Mouse (Mus musculus) kidney, embryonic 14.5 days (tissue): ENCODE measurements around the gene Cldn14. TPM values are rescaled to one million over a fixed set of nuclear protein-coding genes. Genes with fewer than 3 reads are reported as not detected.
A peak's percentile ranks its signal among the peaks of the same experiment; 100 is the strongest.
"Not testable (repeated sequence)": the region's sequence is repeated elsewhere in the genome, so short reads cannot be mapped to it uniquely, and the experiment has no call there.

Experiments used
- ATAC-seq: fragments of 200-750 bp; cut with Nextera tagmentation; 2 replicates; pipeline ENCODE4 v1.8.0; 2017; ENCODE audit warnings: moderate number of reproducible peaks, mild to moderate bottlenecking, moderate TSS enrichment, moderate library complexity; ENCODE audit not compliant: low FRiP score, low TSS enrichment
- H3K27ac ChIP-seq: fragments of 300-500 bp; sonication (generic); 2 replicates; pipeline ENCODE4 v1.5.1; 2014; ENCODE audit warnings: low read depth, mild to moderate bottlenecking, low read length, moderate library complexity, mixed read lengths
- H3K27me3 ChIP-seq: fragments of 300-500 bp; sonication (generic); 2 replicates; pipeline ENCODE4 v1.6.1; 2014; ENCODE audit warnings: mild to moderate bottlenecking, low read length; ENCODE audit not compliant: control insufficient read depth, insufficient read depth
- H3K36me3 ChIP-seq: fragments of 300-500 bp; sonication (generic); 2 replicates; pipeline ENCODE4 v1.6.1; 2014; ENCODE audit warnings: low read length, mixed read lengths; ENCODE audit not compliant: control insufficient read depth, insufficient read depth
- H3K4me1 ChIP-seq: fragments of 300-500 bp; sonication (generic); 2 replicates; pipeline ENCODE4 v1.6.1; 2014; ENCODE audit warnings: low read length, mixed read lengths; ENCODE audit not compliant: control insufficient read depth, insufficient read depth
- H3K4me2 ChIP-seq: fragments of 300-500 bp; sonication (generic); replicated peaks from 2 replicates; pipeline ENCODE4 v1.6.1; 2014; ENCODE audit warnings: low read depth, mild to moderate bottlenecking, low read length
- H3K4me3 ChIP-seq: fragments of 300-500 bp; sonication (generic); 2 replicates; pipeline ENCODE4 v1.5.1; 2014; ENCODE audit warnings: mild to moderate bottlenecking, low read length
- H3K9ac ChIP-seq: fragments of 300-500 bp; sonication (generic); 2 replicates; pipeline ENCODE4 v1.6.1; 2014; ENCODE audit warnings: low read depth, mild to moderate bottlenecking, low read length, moderate library complexity
- H3K9me3 ChIP-seq: fragments of 300-500 bp; sonication (generic); 2 replicates; pipeline ENCODE4 v1.6.1; 2016; ENCODE audit warnings: low read length; ENCODE audit not compliant: control insufficient read depth
- WGBS: fragments of 180-500 bp; shearing (Covaris S2); extraction: QIAGEN DNeasy Blood & Tissue Kit; methylation state at CpG from one replicate; pipeline ENCODE4 v1.1.7; 2014; 5-methylcytosine and 5-hydroxymethylcytosine counted together
- polyA plus RNA-seq: library from polyadenylated mRNA; unstranded; fragments of >200 nt; fragmentation: Nextera tagmentation; extraction: Ambion mirVana; gene quantifications from 2 replicates; pipeline ENCODE4 v1.2.1, GENCODE M21; 2014

Gene Cldn14
- polyA plus RNA-seq, 1 experiment from 2014 or later = not detected

DNA sequence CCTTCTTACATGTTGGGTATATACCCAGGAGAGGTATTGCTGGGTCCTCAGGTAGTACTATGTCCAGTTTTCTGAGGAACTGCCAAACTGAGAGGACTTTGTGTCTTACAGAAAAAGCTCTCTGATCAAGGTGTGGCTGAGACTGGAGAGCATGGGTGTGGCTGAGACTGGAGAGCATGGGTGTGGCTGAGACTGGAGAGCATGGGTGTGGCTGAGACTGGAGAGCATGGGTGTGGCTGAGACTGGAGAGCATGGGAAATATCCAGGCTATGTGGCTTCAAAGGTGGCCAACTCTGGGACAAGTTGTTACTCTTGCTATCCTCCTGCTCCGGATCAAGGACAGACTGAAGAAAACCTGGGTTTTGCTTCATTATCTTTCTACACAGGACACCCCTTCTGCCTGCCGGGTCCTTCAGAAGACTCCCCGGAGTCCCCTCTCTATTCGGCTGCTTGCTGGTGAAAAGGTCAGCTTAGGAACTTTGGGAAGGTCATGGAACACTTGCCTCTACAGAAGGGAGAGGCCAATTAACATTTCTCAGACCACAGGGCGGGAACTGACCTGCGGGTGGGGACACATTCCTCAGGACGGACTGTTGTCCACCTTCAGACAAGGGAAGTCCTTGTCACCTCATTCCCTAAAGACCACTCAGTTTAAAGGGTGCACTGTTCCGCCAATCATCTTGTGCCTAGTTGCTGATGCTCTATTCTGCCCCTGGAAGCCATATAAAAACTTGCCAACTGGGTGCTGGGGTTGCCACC lies 4.9 kb upstream of the Cldn14 start:
- 75% methylated on average over 8 of the region's 8 CpGs for WGBS
- H3K36me3 ChIP-seq, H3K27ac ChIP-seq, H3K9ac ChIP-seq, H3K9me3 ChIP-seq, H3K4me2 ChIP-seq, H3K27me3 ChIP-seq, H3K4me3 ChIP-seq, ATAC-seq, H3K4me1 ChIP-seq: not testable (repeated sequence)

DNA sequence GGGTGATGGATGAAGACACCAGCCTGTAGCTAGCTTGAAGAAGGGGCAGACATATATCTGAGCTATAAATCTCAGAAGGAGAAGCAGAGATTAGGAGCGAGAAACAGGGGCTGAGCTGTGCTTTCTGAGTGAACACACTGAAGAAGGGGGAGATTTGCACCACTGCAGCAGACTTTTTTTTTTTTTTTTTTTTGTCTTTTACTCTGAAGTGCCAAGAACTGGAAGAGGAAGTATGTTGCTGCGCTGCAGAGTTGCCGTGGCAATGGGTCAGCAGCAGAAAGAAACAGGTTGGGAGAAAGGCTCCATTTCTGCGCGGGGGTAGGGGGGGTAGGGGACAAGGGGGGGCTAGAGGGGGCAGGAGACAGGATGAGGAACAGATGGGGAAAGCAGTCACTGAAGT lies 2.6 kb upstream of the Cldn14 start:
- Histone ChIP-seq H3K4me3 (no peak overlapping the region), H3K36me3 (no peaks in the 10 kb centered on the region), H3K9ac (no peak overlapping the region), H3K27me3 (no peaks in the 10 kb centered on the region), H3K4me2 (no peak overlapping the region), H3K27ac (no peak overlapping the region), H3K4me1 (peaks cover 4% of the 10 kb centered on the region; the same call in 1 of the 2 replicates), H3K9me3 (no peaks in the 10 kb centered on the region)
- ATAC-seq = no peak
- WGBS = 4% methylated on average over 5 of the region's 5 CpGs

DNA sequence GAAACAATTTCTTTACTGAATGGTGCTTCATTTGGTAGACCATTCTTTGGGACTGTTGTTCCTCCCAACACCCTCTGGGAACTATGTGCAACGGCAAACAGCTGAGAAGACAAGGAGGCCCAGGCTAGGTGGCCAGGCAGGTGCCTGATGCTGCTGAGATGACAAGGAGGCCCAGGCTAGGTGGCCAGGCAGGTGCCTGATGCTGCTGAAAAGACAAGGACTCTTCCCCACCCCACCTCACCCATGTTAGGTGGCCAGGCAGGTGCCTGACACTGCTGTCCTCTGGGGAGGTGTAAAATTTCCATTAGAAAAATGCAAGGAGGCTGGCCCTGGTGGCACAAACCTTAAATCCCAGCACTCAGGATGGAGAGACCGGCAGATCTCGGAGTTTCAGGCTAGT lies 2.0 kb upstream of the Cldn14 start:
- Histone ChIP-seq H3K9me3 (no peaks in the 10 kb centered on the region), H3K27me3 (no peaks in the 10 kb centered on the region), H3K36me3 (no peaks in the 10 kb centered on the region), H3K27ac (no peak overlapping the region), H3K9ac (no peak overlapping the region), H3K4me1 (peaks cover 4% of the 10 kb centered on the region; the same call in 1 of the 2 replicates), H3K4me3 (no peak overlapping the region), H3K4me2 (no peak overlapping the region)
- no peak for ATAC-seq
- WGBS = 71% methylated on average over 3 of the region's 3 CpGs

DNA sequence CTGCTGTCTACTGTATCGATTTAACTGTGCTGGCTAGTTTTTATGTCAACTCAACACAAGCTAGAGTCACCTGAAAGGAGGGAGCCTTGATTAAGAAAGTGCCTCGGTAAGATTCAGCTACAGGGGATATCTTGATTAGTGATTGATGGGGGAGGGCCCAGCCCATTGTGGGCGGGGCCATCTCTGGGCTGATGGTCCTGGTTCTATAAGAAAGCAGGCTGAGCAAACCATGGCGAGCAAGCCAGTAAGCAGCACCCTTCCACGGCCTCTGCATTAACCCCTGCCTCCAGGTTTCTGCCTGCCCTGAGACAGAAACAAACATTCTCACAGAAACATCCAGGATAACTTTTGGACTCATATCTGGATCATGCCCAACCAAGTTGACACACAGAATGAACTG lies 1.5 kb upstream of the Cldn14 start:
- Histone ChIP-seq H3K4me2 (no peak overlapping the region), H3K27me3 (no peaks in the 10 kb centered on the region), H3K9ac (no peak overlapping the region), H3K4me3 (no peak overlapping the region), H3K4me1 (peaks cover 4% of the 10 kb centered on the region; the same call in 1 of the 2 replicates), H3K9me3 (no peaks in the 10 kb centered on the region), H3K27ac (no peak overlapping the region), H3K36me3 (no peaks in the 10 kb centered on the region)
- 77% methylated on average over 5 of the region's 5 CpGs for WGBS
- no peak for ATAC-seq

DNA sequence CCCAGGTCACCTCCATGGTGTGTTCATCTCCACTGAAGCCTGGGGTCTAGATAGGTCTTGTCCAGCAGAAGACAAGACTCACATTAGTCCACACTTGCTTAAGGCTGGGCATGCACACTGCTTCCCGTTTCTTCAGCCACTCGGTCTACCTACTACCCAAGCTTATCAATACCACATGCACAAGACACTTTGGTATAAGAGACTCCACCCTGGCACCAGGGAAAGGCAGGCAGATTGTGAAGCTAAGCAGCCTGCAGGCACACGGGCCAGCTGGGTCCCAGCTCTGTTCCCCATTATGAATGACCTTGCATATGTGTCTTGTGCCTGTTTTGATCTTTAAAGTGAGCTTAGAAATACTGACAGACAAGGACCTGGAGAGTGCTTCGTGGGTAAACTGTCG lies 719 bp upstream of the Cldn14 start:
- no peak overlapping the region for H3K27ac ChIP-seq
- no peaks in the 10 kb centered on the region for H3K36me3 ChIP-seq
- no peak overlapping the region for H3K4me3 ChIP-seq
- WGBS = 79% methylated on average over 5 of the region's 5 CpGs
- no peak for ATAC-seq
- H3K9me3 ChIP-seq = no peaks in the 10 kb centered on the region
- peaks cover 4% of the 10 kb centered on the region; the same call in 1 of the 2 replicates for H3K4me1 ChIP-seq
- no peak overlapping the region for H3K4me2 ChIP-seq
- H3K9ac ChIP-seq = no peak overlapping the region
- H3K27me3 ChIP-seq = no peaks in the 10 kb centered on the region

DNA sequence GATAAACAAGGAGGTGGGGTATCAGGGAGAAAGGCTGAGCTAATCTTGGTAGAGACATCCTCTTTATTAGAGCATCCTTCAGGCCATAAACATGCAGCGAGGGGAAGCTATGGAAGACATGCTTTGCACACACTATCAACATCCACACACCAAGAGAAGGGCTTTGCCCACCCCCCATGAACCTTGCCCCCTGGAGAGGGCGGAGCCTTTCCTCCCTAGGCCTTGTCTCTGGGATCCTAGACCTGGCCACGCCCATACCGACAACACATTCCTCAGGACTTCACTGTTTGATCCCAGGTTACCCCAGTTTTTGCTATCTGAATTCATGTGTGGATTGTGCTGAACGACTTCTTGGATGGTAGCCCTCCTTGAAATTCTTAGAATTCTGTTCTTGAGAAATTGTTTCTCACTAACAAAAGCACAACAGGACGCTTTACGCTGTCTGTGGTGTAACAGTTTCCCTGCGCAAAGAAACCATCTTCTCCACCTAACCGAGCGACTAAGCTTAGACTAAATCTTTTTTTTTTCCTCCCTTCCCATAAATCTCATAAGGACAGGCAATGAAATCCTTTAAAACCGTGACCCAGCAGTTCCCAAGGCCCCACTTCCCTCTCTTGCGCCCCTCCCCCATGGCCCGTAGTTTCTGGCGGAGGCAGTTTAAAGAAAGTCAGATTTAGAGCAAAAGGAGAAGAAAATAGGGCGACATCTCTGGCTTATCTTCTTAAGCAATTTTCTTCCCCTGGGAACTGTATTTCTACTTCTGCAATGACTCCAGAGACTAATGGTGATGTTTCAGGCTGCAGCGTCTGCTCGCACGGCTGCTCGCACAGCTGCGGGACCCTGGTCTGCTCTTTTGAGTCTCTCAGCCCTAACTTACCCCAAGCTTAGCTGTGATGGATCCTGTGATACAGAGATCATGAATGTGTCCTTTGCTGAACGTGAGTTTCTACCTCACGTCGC lies 1.7 kb downstream of the Cldn14 start:
- no peak overlapping the region for H3K27ac ChIP-seq
- no peaks in the 10 kb centered on the region for H3K36me3 ChIP-seq
- peak overlapping the region; percentile 21; the same call in 1 of the 2 replicates for H3K4me2 ChIP-seq
- peaks cover 4% of the 10 kb centered on the region; the same call in 1 of the 2 replicates for H3K4me1 ChIP-seq
- no peak overlapping the region for H3K4me3 ChIP-seq
- peak; percentile 40; the same call in 1 of the 2 replicates for ATAC-seq
- WGBS = 28% methylated on average over 23 of the region's 23 CpGs
- no peaks in the 10 kb centered on the region for H3K9me3 ChIP-seq
- no peak overlapping the region for H3K9ac ChIP-seq
- no peaks in the 10 kb centered on the region for H3K27me3 ChIP-seq

DNA sequence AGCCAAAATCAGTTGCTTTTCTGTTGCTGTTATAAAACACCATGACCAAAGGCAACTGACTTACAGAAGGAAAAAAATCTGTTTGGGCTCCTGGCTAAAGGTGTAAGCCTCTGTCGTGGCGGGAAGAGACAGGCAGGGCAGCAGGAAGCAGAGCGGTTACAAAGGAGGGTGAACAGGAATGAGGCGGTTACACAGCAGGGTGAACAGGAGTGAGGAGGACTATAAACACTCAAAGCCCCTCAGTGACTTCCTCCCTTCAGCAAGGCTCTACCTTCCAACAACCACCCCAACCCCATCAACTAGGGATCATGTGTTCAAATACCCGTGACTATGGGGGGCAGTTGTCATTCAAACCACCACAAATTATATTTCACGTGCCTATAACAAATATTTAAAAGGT lies 5.2 kb downstream of the Cldn14 start:
- no peaks in the 10 kb centered on the region for H3K27me3 ChIP-seq
- H3K9me3 ChIP-seq = no peaks in the 10 kb centered on the region
- no peak overlapping the region for H3K27ac ChIP-seq
- no peaks in the 10 kb centered on the region for H3K36me3 ChIP-seq
- WGBS = 84% methylated on average over 6 of the region's 6 CpGs
- no peak overlapping the region for H3K4me3 ChIP-seq
- H3K9ac ChIP-seq = no peak overlapping the region
- H3K4me2 ChIP-seq = no peak overlapping the region
- no peaks in the 10 kb centered on the region for H3K4me1 ChIP-seq
- ATAC-seq = no peak

DNA sequence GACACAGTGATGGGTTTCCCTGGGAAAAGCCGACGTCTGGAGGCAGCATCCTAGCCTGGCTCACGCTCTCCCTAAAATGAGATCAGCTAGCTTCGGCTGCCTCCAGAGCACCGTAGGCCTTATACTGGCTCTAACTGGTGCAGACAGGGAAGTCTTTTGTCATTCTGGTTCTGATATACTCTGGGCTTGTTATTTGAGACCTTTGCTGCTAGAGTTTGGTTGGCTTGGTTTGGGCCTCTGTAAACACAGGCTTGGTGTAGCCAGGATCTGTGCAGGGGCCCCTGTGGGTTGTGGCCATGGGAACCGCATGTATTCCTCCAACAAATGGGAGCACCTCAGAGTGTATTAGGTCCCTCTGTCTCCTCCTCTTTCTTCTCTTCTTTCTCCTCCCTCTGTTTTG lies 7.3 kb downstream of the Cldn14 start:
- Histone ChIP-seq H3K4me1 (no peaks in the 10 kb centered on the region), H3K27ac (no peak overlapping the region), H3K4me2 (no peak overlapping the region), H3K4me3 (no peak overlapping the region), H3K9ac (no peak overlapping the region), H3K9me3 (no peaks in the 10 kb centered on the region), H3K27me3 (no peaks in the 10 kb centered on the region), H3K36me3 (no peaks in the 10 kb centered on the region)
- ATAC-seq = no peak
- 71% methylated on average over 6 of the region's 6 CpGs for WGBS

DNA sequence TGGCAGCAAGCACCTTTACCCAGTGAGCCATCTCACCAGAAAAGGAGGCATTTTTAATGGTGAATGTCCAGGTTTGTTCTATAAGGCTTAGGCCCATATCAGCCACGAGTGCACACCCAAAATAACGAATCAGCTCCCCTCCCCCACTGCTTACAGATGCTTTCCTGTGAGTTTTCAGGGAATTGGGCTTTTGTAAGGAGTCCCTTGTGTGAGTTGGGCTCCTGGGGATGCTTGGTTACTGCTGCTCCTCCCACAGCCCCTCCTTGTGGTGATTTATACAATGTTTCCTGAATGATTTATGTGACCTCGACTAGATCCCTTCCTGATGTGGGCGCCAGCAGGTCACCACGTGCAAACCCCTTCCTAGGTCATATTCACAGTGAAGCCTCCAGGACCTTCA lies 9.7 kb downstream of the Cldn14 start:
- H3K4me1 ChIP-seq = no peaks in the 10 kb centered on the region
- no peak overlapping the region for H3K4me3 ChIP-seq
- no peaks in the 10 kb centered on the region for H3K27me3 ChIP-seq
- no peaks in the 10 kb centered on the region for H3K36me3 ChIP-seq
- no peak overlapping the region for H3K4me2 ChIP-seq
- no peaks in the 10 kb centered on the region for H3K9me3 ChIP-seq
- H3K27ac ChIP-seq = no peak overlapping the region
- WGBS = 14% methylated on average over 5 of the region's 5 CpGs
- H3K9ac ChIP-seq = no peak overlapping the region
- ATAC-seq = no peak
